Mouse (Mus musculus) left cerebral cortex, adult 11 months (tissue): ENCODE measurements around the gene Slit1.
A peak's percentile ranks its signal among the peaks of the same experiment; 100 is the strongest.

Experiments used
- DNase-seq: peaks from one replicate; pipeline ENCODE4 v3.0.0; 2022; ENCODE audit warnings: low spot score

Slit1 gene

DNA sequence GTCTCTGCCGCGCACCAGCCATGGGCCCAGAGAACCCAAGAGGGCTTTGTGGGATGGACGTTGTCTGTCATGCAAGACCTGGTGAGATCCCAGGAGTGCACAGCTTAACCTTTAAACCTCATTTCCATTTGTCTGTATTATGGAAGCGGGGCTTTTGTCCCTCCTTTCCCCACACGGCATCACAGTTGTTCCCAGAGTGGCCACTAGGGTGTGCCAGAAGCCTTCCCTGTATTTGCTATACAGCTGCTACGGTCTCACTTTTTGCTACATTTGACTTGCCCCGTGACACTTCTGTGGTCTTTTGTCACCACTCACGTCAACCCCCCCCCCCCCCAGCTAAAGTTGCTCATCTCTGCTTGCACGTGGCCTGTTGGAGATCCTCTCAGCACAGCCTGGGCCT, 87.5 kb downstream of the Slit1 start:
- DNase-seq: peak; percentile 57

GRCm38 (mm10) chr19:41655089-41655783, 88.2 kb downstream of the Slit1 start:
- DNase-seq: no peak

DNA sequence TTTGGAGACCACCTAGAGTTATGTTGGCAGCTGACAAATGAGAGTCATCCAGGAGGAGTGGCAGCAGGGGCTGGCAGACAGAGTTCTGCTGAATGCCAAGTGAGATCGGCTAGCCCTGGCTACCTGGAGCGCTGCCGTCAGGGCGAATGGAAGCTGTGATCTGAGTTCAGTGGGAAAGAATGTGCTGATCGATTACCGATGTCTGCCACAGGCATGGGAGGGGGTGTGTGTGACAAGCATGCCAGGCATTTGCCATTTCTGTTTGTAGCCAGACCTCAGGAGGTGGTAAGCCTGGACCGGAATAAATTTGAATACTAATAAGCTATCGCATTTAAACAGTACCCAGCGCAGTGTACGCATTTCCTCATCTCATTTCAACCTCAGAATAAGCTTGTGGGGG, 91.5 kb downstream of the Slit1 start:
- no peak for DNase-seq

DNA sequence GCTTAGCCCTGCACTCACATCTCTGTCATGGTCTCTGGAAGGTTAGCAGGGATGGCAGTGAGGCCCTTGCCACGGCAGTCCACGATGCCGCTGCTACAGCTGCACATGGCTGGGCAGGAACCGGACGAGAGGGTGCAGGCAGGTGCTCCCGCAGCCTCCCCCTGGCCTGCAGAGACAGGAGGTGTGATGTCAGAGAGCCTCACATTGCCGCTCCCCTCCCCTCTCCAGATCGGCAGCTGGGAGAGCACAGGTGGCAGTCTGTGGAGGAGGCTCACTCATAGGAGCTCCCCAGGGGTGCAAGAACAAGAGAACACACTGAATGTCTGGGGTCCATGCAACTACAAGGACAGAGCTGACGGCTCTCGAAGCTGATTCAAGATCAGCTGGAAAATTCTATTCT, 94.1 kb downstream of the Slit1 start:
- DNase-seq: no peak

- DNase-seq: peak; percentile 72
Observed at GRCm38 (mm10) chr19:41646947-41647631, 96.4 kb downstream of the Slit1 start.

GRCm38 (mm10) chr19:41643010-41643409, 100.5 kb downstream of the Slit1 start:
- no peak for DNase-seq

GRCm38 (mm10) chr19:41634999-41635398, 108.5 kb downstream of the Slit1 start:
- no peak for DNase-seq

DNA sequence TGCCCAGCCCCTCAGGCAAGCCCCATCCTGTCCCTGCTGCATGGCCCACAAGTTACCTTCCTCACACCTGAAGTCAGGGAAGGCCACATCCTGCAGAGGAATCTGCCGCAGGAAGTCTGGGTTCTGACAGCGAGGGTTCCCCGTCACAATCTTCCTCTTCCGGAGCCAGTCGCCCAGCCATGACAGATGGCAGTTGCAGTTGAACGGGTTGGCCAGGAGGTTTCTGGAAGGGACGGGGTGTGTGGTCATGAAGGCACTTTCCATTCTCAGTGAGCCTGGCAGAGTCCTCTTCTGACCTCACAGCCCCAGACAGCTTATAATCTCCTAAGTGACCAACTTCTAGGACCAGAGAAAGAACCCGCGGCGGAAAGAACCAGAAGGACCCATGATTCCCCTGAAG, 109.4 kb downstream of the Slit1 start:
- no peak for DNase-seq

DNA sequence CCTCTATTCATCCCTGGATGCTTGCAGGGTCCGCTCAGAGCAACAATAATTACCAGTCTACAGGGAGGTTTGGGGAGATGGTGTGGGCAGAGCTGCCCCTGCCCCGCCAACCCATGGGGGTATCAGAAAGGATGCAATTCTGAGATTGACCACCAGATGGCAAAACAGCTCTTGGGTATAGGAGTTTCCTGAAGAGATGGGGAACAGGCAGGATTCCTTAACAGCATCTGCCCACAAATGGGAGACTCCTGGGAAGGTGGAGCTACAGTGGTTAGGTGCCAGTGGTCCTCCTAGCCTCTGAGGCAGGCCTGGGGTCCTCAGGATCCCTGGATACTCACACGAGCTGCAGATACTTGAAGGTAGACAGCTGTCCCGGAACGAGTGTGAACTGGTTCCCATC, 113.9 kb downstream of the Slit1 start:
- DNase-seq: no peak

DNA sequence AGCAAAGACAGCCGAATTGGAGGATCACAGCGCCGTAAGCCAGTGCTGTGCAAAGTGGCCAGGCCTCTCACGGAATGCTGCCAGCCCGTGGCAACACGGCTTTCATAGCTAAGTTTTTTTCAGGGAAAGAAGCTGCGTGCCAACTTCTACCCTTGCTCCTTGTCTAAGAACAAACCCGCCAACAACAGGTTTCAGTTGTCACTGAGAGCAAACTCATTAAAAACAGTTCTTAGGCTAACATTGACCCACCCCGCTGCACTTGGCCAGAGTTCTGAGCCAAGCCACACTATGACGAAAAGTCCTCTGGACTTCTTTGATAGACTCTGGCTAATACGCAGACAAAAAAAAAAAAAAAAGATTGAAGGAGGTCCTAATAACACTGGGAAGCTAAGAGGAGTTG, 114.5 kb downstream of the Slit1 start:
- DNase-seq: no peak

- no peak for DNase-seq
Observed at GRCm38 (mm10) chr19:41620366-41621092, 122.9 kb downstream of the Slit1 start.

GRCm38 (mm10) chr19:41618771-41619385, 124.6 kb downstream of the Slit1 start:
- DNase-seq: no peak

- no peak for DNase-seq
Observed at GRCm38 (mm10) chr19:41618153-41618657, 125.3 kb downstream of the Slit1 start.

DNA sequence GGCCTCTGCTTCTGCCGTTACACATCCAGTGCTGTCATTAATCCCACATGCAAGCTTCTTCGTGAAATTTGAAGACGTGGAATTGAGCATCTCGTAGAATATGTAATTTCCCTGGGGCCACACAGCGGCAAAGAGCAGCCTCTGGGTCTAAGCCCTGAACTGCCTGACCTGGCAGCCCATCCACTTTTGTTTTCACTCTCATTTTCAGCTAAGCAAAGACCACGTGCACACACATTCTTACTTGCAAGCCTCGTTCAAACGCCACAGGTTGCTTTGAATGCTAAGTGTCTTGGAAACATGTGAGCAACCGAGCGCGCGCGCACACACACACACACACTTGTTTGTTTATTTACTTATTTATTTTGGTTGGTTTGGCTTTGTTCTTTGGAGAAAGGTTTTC, 126.4 kb downstream of the Slit1 start:
- no peak for DNase-seq

- no peak for DNase-seq
Observed at GRCm38 (mm10) chr19:41616274-41616673, 127.2 kb downstream of the Slit1 start.

DNA sequence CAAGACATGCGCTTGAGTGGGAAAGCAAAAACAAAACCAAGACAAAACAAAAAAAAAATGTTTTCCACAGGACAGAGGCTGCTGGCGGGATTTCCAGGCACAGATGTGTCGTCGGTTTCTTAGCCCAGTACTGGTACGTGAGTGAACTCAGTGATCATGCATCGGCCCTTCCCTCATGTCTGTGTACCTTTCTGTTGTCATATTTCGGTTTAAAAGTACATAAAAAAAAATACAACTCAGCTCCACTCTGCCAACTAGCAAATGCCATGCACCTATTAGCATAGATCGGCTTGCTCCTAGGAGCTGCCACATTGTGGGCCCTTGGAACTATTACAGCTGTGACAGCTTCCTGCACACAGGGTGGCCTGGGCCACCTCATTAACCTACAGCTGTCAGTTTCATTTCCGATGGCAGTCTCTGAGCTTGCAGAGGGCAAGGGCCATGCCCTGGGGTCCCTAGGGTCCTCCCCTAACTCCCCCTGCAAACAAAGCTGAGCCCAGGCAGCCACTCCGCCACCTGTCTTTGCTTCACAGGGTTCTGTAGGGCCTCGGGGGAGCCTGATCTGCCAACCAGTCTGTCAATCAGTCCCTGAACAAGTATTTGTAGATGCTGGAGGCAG, 127.8 kb downstream of the Slit1 start:
- DNase-seq: no peak

DNA sequence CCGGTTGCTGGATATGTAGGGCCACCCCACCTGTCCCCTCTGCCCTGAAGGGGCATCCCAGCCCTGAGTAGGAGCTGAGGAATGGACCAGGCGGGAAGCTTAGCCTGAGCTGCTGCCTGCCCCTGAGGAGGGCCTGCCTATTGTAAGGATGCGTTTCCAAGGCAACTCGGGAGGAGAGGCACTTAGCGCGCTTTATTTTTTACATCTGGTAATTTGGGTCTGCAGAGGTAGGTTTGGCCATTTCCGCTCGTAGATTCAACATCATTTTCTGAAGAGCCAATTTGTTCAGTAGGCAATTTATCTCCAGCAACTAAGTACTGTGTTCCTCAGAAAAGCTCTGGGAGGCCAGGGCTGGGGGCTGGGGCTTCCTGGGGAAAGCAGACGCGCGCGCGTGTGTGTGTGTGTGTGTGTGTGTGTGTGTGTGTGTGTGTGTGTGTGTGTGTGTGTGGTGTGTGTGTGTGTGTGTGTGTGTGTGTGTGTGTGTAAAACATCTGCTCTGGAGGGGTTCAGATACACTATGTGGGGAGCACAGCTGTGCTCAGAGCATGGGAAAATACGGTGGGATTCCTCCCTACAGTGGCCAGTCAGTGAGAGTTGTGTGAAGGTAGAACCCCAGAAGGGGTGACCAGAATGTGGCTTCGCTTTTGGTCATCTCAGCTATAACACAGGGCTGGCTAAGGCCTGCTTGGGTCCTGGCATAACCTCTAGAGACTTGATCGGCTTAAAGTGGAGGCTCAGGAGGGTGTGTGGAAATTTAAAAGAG, 130.0 kb downstream of the Slit1 start:
- no peak for DNase-seq

DNA sequence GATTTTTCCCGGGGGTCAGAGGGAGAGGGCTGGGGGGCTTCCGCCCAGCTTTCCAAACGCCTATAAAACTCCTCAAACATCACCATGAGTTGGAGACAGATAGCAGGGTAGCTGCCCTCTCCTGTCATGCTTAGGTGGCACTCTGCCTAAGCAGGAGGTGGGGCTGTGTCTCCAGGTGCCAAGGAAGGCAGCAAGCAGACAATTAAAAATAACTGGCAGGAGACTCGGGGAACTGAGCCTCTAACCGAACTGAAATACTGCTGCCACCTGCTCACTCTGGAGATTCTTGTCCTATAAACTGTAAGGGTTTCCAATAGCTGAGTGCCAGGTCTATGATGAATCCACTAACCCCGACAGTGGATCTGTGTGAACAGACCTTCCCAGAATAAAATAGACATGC, 131.8 kb downstream of the Slit1 start:
- DNase-seq: no peak

- no peak for DNase-seq
Observed at GRCm38 (mm10) chr19:41606208-41606987, 137.1 kb downstream of the Slit1 start.

DNA sequence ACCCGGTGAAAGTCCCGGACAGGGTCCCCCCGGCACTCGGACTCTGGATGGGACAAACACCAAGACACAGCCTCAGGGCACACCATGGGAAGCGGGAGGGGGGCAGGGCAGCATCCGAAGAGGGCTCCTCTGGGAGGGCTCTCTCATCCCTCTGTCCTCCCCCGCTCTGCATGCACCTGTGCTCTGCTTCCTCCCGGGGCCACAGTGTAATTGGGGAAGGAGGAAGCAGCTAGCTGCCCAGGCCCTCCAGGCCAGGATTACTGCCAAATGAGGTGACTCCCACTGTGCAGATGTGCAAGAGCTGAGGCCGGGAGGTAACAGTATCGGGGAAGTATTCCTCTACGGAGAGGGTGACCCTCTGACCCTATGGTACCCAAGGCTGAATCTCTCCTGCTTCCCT, 142.8 kb downstream of the Slit1 start:
- DNase-seq: no peak
